Mouse (Mus musculus): ENCODE measurements around the gene Eif2s1. TPM values are rescaled to one million over a fixed set of nuclear protein-coding genes. Genes with fewer than 3 reads are reported as not detected.

The Eif2s1 gene
- polyA plus RNA-seq (2015; fragmentation: Nextera tagmentation; extraction: Ambion mirVana) = 132 and 135 TPM in 2 replicates

DNA sequence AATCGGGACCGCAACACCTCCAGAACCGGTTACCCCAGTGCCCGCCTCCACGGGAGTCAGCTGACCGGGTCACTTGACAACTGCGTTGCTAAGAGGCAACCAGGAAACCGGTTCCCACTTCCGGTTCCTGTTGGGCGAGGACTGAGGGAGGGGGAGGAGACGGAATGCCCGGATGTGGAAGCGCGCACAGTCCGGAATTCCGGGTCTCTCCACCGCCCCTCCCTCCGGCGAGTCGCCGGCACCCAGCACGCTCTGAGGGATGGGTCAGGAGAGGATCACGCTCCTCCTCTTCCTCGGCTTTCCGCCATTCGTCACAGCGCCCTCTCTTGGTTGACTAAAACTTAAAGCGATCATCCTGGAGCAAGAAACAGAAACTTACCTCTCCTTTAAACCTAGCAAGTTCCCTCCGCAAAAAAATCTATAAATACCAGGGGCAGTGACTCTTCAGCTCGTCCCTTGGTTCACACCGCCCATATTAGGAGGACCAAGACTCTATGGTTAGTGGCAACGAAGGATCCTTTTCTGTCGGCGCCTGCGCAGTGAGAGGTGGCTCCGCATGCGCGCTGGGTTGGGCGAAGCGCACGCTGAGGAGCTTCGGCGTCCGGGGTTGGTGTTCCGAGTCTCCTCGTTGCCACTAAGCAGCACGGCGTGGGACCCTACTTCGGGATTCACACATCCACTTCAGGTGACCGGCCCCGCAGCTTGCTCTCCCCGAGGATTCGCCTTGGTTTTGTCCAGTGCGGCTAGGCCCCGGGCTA, at the start of gene Eif2s1, which contains the start of gene Atp6v1d:
Gene Eif2s1 (plus strand): TSS at position 324 of the 758 bp plus-strand sequence.
Gene Atp6v1d (minus strand): TSS at position 143 of the 758 bp plus-strand sequence.
- ATAC-seq (replicated peaks) = peak; percentile 100
- Histone ChIP-seq H3K4me1 (peaks cover 36% of the 10 kb centered on the region), H3K4me2 (peak within 1 kb of the TSS; percentile 93), H3K4me3 (peak within 1 kb of the TSS; percentile 95), H3K27me3 (replicated peaks) (no peaks in the 10 kb centered on the region), H3K9ac (peak within 1 kb of the TSS; percentile 81), H3K9me3 (no peaks in the 10 kb centered on the region), H3K27ac (peak within 1 kb of the TSS; percentile 90), H3K36me3 (replicated peaks) (no peaks in the 10 kb centered on the region; the same call in 1 of the 2 replicates)
- 0% methylated on average over 55 of the region's 55 CpGs for WGBS

GRCm38 (mm10) chr12:78814437-78814836, 47.2 kb upstream of the Eif2s1 start:
- H3K9me3 ChIP-seq = no peaks in the 10 kb centered on the region
- no peaks in the 10 kb centered on the region for H3K27me3 ChIP-seq (replicated peaks)
- no peak for ATAC-seq (replicated peaks)
- H3K4me3 ChIP-seq = no peak overlapping the region
- no peak overlapping the region for H3K9ac ChIP-seq
- no peaks in the 10 kb centered on the region for H3K4me1 ChIP-seq
- H3K36me3 ChIP-seq (replicated peaks) = no peaks in the 10 kb centered on the region
- no peak overlapping the region for H3K27ac ChIP-seq
- no peak overlapping the region for H3K4me2 ChIP-seq

GRCm38 (mm10) chr12:78834496-78834895, 27.1 kb upstream of the Eif2s1 start:
- 96% methylated on average over 2 of the region's 2 CpGs for WGBS
- no peak overlapping the region for H3K27ac ChIP-seq
- no peaks in the 10 kb centered on the region for H3K9me3 ChIP-seq
- no peak for ATAC-seq (replicated peaks)
- H3K4me2 ChIP-seq = no peak overlapping the region
- H3K9ac ChIP-seq = no peak overlapping the region
- H3K27me3 ChIP-seq (replicated peaks) = no peaks in the 10 kb centered on the region
- peaks cover 12% of the 10 kb centered on the region; the same call in 1 of the 2 replicates for H3K36me3 ChIP-seq (replicated peaks)
- no peak overlapping the region for H3K4me3 ChIP-seq
- no peaks in the 10 kb centered on the region for H3K4me1 ChIP-seq

DNA sequence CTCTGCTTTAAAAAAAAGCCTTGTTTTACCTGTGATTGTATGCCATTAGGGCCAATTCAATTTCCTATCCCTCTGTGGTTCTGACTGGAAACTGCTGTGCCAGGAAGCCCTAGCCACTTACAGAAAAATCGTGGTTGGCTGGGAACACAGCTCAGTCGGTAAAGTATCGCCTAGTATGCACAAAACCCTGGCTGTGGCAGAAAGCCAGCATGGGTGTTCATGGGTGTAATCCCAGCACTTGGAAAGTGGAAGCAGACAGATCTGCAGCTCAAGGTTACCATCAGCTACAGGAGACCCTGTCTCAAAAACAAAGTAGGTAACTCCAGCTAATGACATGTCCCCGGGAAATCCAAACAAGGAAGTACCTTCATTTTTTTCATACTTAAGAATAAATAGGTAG, 21.7 kb upstream of the Eif2s1 start:
- peaks cover 35% of the 10 kb centered on the region for H3K36me3 ChIP-seq (replicated peaks)
- WGBS = 90% methylated on average over 4 of the region's 4 CpGs
- H3K27ac ChIP-seq = no peak overlapping the region
- H3K27me3 ChIP-seq (replicated peaks) = no peaks in the 10 kb centered on the region
- no peak overlapping the region for H3K4me2 ChIP-seq
- H3K4me3 ChIP-seq = no peak overlapping the region
- H3K9ac ChIP-seq = no peak overlapping the region
- no peaks in the 10 kb centered on the region for H3K4me1 ChIP-seq
- ATAC-seq (replicated peaks) = no peak
- no peaks in the 10 kb centered on the region for H3K9me3 ChIP-seq

GRCm38 (mm10) chr12:78842429-78842828, 19.2 kb upstream of the Eif2s1 start:
- 96% methylated on average over 1 of the region's 1 CpGs for WGBS
- H3K27me3 ChIP-seq (replicated peaks) = no peaks in the 10 kb centered on the region
- H3K36me3 ChIP-seq (replicated peaks) = peaks cover 31% of the 10 kb centered on the region
- no peaks in the 10 kb centered on the region for H3K4me1 ChIP-seq
- no peak for ATAC-seq (replicated peaks)
- H3K27ac ChIP-seq = no peak overlapping the region
- no peak overlapping the region for H3K4me3 ChIP-seq
- no peak overlapping the region for H3K9ac ChIP-seq
- H3K9me3 ChIP-seq = no peaks in the 10 kb centered on the region
- no peak overlapping the region for H3K4me2 ChIP-seq

DNA sequence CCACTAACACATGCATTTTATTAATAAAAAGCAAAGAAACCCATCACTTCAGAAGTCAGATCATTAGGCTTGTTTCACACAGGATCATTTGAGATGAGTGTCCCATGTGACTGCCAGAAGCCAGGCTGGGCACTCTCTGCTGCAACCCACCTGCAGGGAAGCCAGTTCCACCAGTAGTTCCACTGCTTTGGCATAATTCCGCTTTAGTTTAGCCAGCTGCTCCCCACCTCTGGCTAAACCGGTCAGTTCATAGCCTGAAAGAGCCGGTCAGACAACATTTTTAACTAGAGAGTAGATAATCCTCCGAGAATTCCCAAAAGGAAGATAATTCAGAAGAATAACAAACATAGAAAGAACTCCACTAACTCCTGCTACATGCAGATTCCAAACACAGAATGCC, 13.4 kb upstream of the Eif2s1 start:
- Histone ChIP-seq H3K4me3 (no peak overlapping the region), H3K9ac (no peak overlapping the region), H3K4me1 (no peaks in the 10 kb centered on the region), H3K4me2 (no peak overlapping the region), H3K36me3 (replicated peaks) (peaks cover 32% of the 10 kb centered on the region), H3K27ac (no peak overlapping the region), H3K9me3 (no peaks in the 10 kb centered on the region), H3K27me3 (replicated peaks) (no peaks in the 10 kb centered on the region)
- ATAC-seq (replicated peaks) = no peak
- WGBS = 94% methylated on average over 4 of the region's 4 CpGs

DNA sequence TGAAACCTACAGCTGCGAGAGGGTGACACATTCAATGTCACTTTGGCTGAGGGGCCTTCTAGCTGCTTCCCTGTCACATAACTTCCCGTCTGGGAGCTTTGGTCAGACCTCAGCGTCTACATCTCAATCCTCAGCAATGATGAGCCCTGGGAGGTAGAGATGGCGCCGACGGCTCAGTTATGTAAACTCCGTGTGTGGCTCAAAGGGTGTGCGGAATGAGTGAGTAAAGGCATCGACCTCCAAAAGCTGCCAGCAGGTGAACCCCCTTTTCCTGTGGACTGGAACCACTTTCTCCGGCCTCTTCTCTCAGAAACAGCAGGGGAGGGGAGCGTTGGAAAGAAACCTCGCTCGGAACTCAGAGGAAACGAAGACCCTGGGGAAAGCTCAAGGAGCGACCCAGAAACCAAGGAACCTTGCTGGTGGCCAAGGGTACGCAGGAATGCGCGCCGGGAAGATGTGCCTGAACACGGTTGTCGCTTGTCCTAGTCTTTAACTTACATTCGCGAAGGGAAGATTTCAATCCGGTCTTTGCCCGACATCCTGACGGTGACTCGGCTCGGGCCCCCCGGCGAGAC, 611 bp upstream of the Eif2s1 start:
- peak; percentile 63 for ATAC-seq (replicated peaks)
- Histone ChIP-seq H3K4me3 (peak overlapping the region; percentile 95), H3K27ac (peak overlapping the region; percentile 77), H3K4me2 (peak overlapping the region; percentile 93), H3K36me3 (replicated peaks) (peaks cover 6% of the 10 kb centered on the region; the same call in 1 of the 2 replicates), H3K27me3 (replicated peaks) (no peaks in the 10 kb centered on the region), H3K9ac (peak overlapping the region; percentile 62), H3K9me3 (no peaks in the 10 kb centered on the region), H3K4me1 (peaks cover 36% of the 10 kb centered on the region)
- under 1% methylated on average over 30 of the region's 30 CpGs for WGBS

- H3K27ac ChIP-seq = peak overlapping the region; percentile 90
- 0 out of 2 replicates have a peak, but pooled peaks cover under 1% of the 10 kb centered on the region for H3K36me3 ChIP-seq (replicated peaks)
- peak overlapping the region; percentile 95 for H3K4me3 ChIP-seq
- under 1% methylated on average over 22 of the region's 22 CpGs for WGBS
- H3K4me2 ChIP-seq = peak overlapping the region; percentile 57
- no peaks in the 10 kb centered on the region for H3K27me3 ChIP-seq (replicated peaks)
- peaks cover 36% of the 10 kb centered on the region for H3K4me1 ChIP-seq
- ATAC-seq (replicated peaks) = no peak
- H3K9ac ChIP-seq = peak overlapping the region; percentile 81
- H3K9me3 ChIP-seq = no peaks in the 10 kb centered on the region
Measured at GRCm38 (mm10) chr12:78862254-78862730, 673 bp downstream of the Eif2s1 start.

- H3K9me3 ChIP-seq = no peaks in the 10 kb centered on the region
- no peak overlapping the region for H3K4me2 ChIP-seq
- WGBS = 100% methylated on average over 1 of the region's 1 CpGs
- H3K4me3 ChIP-seq = no peak overlapping the region
- 0 out of 2 replicates have a peak, but pooled peaks cover 11% of the 10 kb centered on the region for H3K36me3 ChIP-seq (replicated peaks)
- H3K4me1 ChIP-seq = peaks cover 18% of the 10 kb centered on the region
- no peak overlapping the region for H3K27ac ChIP-seq
- no peaks in the 10 kb centered on the region for H3K27me3 ChIP-seq (replicated peaks)
- ATAC-seq (replicated peaks) = no peak
- H3K9ac ChIP-seq = no peak overlapping the region
Measured at GRCm38 (mm10) chr12:78865434-78865833, 3.8 kb downstream of the Eif2s1 start.

DNA sequence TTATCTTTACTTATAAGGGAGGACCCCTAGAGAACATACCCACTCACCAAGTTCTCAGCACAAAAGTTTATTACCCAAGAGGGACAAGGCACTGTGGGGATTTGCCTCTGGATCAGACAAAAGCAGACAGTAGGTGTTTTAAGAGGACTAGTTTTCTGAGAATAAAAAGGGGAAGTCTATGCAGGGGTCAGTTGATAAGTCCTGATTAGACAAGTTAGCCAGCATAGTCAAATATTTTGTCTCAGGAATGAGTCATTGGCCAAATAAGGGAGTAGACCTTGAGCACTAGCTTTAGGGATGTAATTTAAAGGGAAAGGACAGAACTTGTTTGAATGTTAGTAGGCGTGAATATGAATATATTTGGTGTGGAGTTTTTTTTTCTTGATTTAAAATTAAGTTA, 6.5 kb downstream of the Eif2s1 start:
- ATAC-seq (replicated peaks) = no peak
- H3K36me3 ChIP-seq (replicated peaks) = peaks cover 11% of the 10 kb centered on the region; the same call in 1 of the 2 replicates
- H3K9me3 ChIP-seq = no peaks in the 10 kb centered on the region
- H3K27me3 ChIP-seq (replicated peaks) = no peaks in the 10 kb centered on the region
- no peak overlapping the region for H3K4me3 ChIP-seq
- no peak overlapping the region for H3K27ac ChIP-seq
- WGBS = 91% methylated on average over 1 of the region's 1 CpGs
- H3K4me1 ChIP-seq = peaks cover 6% of the 10 kb centered on the region
- H3K4me2 ChIP-seq = no peak overlapping the region
- H3K9ac ChIP-seq = no peak overlapping the region

GRCm38 (mm10) chr12:78874581-78874980, 13.0 kb downstream of the Eif2s1 start:
- ATAC-seq (replicated peaks) = no peak
- no peaks in the 10 kb centered on the region for H3K9me3 ChIP-seq
- H3K27me3 ChIP-seq (replicated peaks) = no peaks in the 10 kb centered on the region
- 95% methylated on average over 3 of the region's 3 CpGs for WGBS
- no peak overlapping the region for H3K9ac ChIP-seq
- no peak overlapping the region for H3K27ac ChIP-seq
- H3K36me3 ChIP-seq (replicated peaks) = peaks cover 26% of the 10 kb centered on the region
- H3K4me2 ChIP-seq = no peak overlapping the region
- no peaks in the 10 kb centered on the region for H3K4me1 ChIP-seq
- no peak overlapping the region for H3K4me3 ChIP-seq

DNA sequence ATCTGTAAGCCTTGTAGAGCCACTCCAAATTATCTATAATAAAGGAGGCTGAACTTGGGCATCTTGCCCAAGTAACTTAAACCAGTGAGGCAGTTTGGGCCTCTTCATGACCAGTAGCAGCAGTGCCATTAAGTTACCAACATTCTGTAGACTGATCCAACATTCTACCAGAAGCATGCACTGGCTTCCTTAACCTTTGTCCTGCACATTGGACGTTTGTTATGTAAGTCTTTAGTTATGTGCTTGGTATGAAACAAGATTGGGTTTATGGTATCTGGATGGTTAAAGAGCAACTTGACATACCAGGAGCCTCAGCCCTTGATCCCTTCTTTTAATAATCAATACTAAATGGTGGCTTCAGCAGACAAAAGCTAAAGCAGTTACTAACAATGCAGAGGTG, 28.4 kb downstream of the Eif2s1 start:
- Histone ChIP-seq H3K4me3 (no peak overlapping the region), H3K36me3 (replicated peaks) (no peaks in the 10 kb centered on the region; the same call in 1 of the 2 replicates), H3K27me3 (replicated peaks) (no peaks in the 10 kb centered on the region), H3K4me1 (no peaks in the 10 kb centered on the region), H3K9ac (no peak overlapping the region), H3K4me2 (no peak overlapping the region), H3K27ac (no peak overlapping the region), H3K9me3 (no peaks in the 10 kb centered on the region)
- WGBS = 68% methylated on average over 1 of the region's 1 CpGs
- no peak for ATAC-seq (replicated peaks)
